Mouse (Mus musculus) limb, embryonic 15.5 days (tissue): Measurements from ENCODE around the gene 9230112D13Rik. TPM values are rescaled to one million over a fixed set of nuclear protein-coding genes. Genes with fewer than 3 reads are reported as not detected.

Source experiments
- ATAC-seq: fragments of 200-750 bp; cut with Nextera tagmentation; 2 replicates; pipeline ENCODE4 v1.8.0; 2017; ENCODE audit warnings: low read depth, moderate TSS enrichment; ENCODE audit not compliant: insufficient number of reproducible peaks, low FRiP score, low TSS enrichment
- H3K27ac ChIP-seq: fragments of 300-500 bp; sonication (generic); 2 replicates; pipeline ENCODE4 v1.5.1; 2015; ENCODE audit warnings: moderate library complexity, mild to moderate bottlenecking, inconsistent platforms
- H3K27me3 ChIP-seq: fragments of 300-500 bp; sonication (generic); 2 replicates; pipeline ENCODE4 v1.6.1; 2015; ENCODE audit warnings: inconsistent platforms
- H3K36me3 ChIP-seq: fragments of 300-500 bp; sonication (generic); 2 replicates; pipeline ENCODE4 v1.6.1; 2015; ENCODE audit warnings: inconsistent platforms
- H3K4me1 ChIP-seq: fragments of 300-500 bp; sonication (generic); 2 replicates; pipeline ENCODE4 v1.6.1; 2015; ENCODE audit warnings: inconsistent platforms
- H3K4me2 ChIP-seq: fragments of 300-500 bp; sonication (generic); 2 replicates; pipeline ENCODE4 v1.6.1; 2015; ENCODE audit warnings: mild to moderate bottlenecking, inconsistent platforms
- H3K4me3 ChIP-seq: fragments of 300-500 bp; sonication (generic); 2 replicates; pipeline ENCODE4 v1.5.1; 2015; ENCODE audit warnings: mild to moderate bottlenecking, inconsistent platforms
- H3K9ac ChIP-seq: fragments of 300-500 bp; sonication (generic); 2 replicates; pipeline ENCODE4 v1.6.1; 2015; ENCODE audit warnings: inconsistent platforms
- H3K9me3 ChIP-seq: fragments of 300-500 bp; sonication (generic); 2 replicates; pipeline ENCODE4 v1.6.1; 2016; ENCODE audit warnings: inconsistent platforms
- WGBS: fragments of 180-500 bp; shearing (Covaris S2); methylation state at CpG from one replicate; pipeline ENCODE4 v1.1.7; 2015; 5-methylcytosine and 5-hydroxymethylcytosine counted together
- polyA plus RNA-seq: library from polyadenylated mRNA; unstranded; fragments of >200 nt; fragmentation: Nextera tagmentation; extraction: Ambion mirVana; gene quantifications from 2 replicates; pipeline ENCODE4 v1.2.1, GENCODE M21; 2015

The 9230112D13Rik gene
- polyA plus RNA-seq, 1 experiment from 2014 or later: not detected

DNA sequence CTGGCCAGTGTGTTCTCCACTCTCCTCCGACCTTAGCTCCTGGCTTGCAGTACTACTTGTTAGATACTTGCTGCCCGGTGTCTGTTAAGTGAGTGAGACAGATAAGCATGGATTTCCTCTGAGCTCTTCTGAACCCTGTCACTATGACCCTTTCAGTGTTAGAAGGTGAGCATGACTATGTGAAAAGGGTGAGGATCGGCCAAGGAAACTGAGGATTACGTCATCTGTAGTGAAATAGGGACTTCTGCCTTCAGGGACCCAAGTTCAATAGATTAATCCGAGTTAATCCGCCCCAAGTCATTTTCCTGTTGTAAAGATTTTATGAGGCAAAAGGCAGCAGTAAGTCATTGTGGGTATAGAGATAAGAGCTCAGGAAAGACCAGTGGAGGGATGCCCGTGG lies 17.3 kb downstream of the 9230112D13Rik start:
- Histone ChIP-seq H3K36me3 (no peaks in the 10 kb centered on the region), H3K27ac (no peak overlapping the region), H3K27me3 (no peaks in the 10 kb centered on the region), H3K9me3 (no peaks in the 10 kb centered on the region), H3K4me2 (no peak overlapping the region), H3K4me1 (peaks cover 23% of the 10 kb centered on the region), H3K4me3 (no peak overlapping the region), H3K9ac (no peak overlapping the region)
- no peak for ATAC-seq
- 47% methylated on average over 7 of the region's 7 CpGs for WGBS

DNA sequence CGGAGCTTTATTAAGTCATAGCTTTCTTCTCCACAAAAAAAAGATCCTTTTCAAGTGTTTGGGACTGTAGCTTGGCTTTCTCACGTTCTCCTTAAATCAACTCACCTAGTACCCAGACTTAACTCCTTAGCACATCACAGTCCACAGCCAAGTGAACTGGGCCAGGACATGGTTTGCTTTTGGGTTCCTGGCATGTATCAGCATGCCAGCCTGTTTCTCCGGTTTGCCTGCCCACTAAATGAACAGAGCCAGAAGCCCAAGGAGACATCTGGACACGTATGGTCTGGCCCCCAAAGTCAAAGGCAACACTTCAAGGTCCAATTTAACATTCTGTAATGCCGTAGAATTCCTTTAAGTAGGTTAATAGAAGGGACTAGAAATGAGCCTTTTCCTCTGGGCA lies 18.2 kb downstream of the 9230112D13Rik start:
- no peak overlapping the region for H3K4me3 ChIP-seq
- no peaks in the 10 kb centered on the region for H3K9me3 ChIP-seq
- WGBS: 57% methylated on average over 5 of the region's 5 CpGs
- no peak overlapping the region for H3K9ac ChIP-seq
- no peak overlapping the region for H3K4me2 ChIP-seq
- no peaks in the 10 kb centered on the region for H3K27me3 ChIP-seq
- H3K27ac ChIP-seq: no peak overlapping the region
- H3K4me1 ChIP-seq: peaks cover 32% of the 10 kb centered on the region
- no peaks in the 10 kb centered on the region for H3K36me3 ChIP-seq
- ATAC-seq: no peak

- H3K4me3 ChIP-seq: no peak overlapping the region
- peak overlapping the region; percentile 59; the same call in 1 of the 2 replicates for H3K4me2 ChIP-seq
- 49% methylated on average over 6 of the region's 6 CpGs for WGBS
- no peak for ATAC-seq
- no peaks in the 10 kb centered on the region for H3K9me3 ChIP-seq
- no peaks in the 10 kb centered on the region for H3K27me3 ChIP-seq
- H3K4me1 ChIP-seq: peaks cover 33% of the 10 kb centered on the region
- no peak overlapping the region for H3K9ac ChIP-seq
- H3K27ac ChIP-seq: peak overlapping the region; percentile 4; the same call in 1 of the 2 replicates
- no peaks in the 10 kb centered on the region for H3K36me3 ChIP-seq
Observed at GRCm38 (mm10) chr14:34503759-34504158, 18.8 kb downstream of the 9230112D13Rik start.

DNA sequence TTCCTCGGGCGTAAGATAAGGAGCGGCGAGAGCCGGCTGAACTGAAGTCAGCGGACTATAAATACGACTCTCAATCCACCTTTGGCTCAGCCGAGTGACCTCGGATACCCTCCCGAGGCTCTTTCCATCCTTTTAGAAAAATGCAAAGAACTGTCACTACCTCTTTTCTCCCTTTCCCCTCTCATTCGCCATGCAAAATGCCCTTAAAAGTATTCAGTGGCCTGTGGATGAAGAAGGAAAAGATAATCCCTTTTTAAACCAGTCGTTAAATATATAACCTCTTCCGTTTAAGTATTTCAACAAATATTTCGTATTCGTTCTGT lies 19.3 kb downstream of the 9230112D13Rik start, which contains the start of gene Bmpr1a:
TSS of gene Bmpr1a (minus strand) at position 17 of the 323 bp plus-strand sequence.
- no peaks in the 10 kb centered on the region for H3K36me3 ChIP-seq
- peak within 1 kb of the TSS; percentile 59 for H3K4me2 ChIP-seq
- H3K4me1 ChIP-seq: peaks cover 31% of the 10 kb centered on the region
- peak within 1 kb of the TSS; percentile 99 for H3K27ac ChIP-seq
- H3K9ac ChIP-seq: peak within 1 kb of the TSS; percentile 97
- 5% methylated on average over 15 of the region's 15 CpGs for WGBS
- no peaks in the 10 kb centered on the region for H3K27me3 ChIP-seq
- H3K9me3 ChIP-seq: no peaks in the 10 kb centered on the region
- ATAC-seq: no peak
- peak within 1 kb of the TSS; percentile 87 for H3K4me3 ChIP-seq

DNA sequence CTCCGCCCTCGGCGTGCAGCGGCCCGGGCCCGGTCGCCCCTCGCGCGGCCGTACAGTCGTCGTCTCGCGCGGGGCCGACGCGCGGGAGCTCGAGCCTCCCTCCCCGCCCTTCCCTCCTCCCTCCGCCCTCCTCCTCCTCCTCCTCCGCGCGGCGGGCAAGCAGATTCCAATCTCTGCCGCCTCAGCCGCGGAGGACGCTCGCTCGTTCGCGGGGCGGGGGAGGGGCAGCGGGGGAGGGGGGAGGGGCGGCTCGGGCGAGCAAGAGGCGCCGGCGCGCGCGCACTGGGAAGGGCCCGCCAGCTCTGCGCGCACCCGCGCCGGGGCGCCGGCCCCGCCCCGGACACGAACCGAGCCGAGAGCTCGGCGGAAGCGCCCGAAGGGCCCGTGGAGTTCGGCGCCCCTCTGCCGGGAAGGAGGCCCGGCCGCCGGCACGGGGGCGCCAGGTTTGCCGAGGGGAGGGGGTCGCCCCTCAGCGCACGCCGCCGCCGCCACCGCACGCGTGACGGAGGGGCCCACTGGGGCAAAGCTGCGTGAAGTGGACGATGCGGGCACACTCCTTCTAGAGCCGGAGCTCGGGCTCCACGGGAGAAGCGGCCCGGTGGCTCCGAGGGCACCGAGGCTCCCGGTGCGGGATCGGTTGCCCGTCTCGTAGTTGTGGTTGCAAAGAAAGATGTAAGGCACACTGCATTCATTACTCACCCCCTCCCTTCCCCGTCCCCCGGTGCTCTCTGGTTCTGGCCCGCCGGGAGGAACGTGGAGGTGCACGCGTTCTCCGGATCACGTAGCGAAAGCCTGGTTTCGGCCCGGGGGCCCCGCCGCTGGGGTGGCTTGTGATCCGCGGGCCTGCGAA lies 19.9 kb downstream of the 9230112D13Rik start:
- WGBS: under 1% methylated on average over 81 of the region's 115 CpGs
- H3K36me3 ChIP-seq: no peaks in the 10 kb centered on the region
- H3K9me3 ChIP-seq: no peaks in the 10 kb centered on the region
- peak overlapping the region; percentile 87 for H3K4me3 ChIP-seq
- H3K9ac ChIP-seq: peak overlapping the region; percentile 97
- H3K27me3 ChIP-seq: no peaks in the 10 kb centered on the region
- H3K27ac ChIP-seq: peak overlapping the region; percentile 99
- H3K4me1 ChIP-seq: peaks cover 27% of the 10 kb centered on the region
- ATAC-seq: peak; percentile 87
- H3K4me2 ChIP-seq: peak overlapping the region; percentile 59

GRCm38 (mm10) chr14:34501804-34502474 lies 20.7 kb downstream of the 9230112D13Rik start:
- Histone ChIP-seq H3K4me1 (peaks cover 30% of the 10 kb centered on the region), H3K4me2 (peak overlapping the region; percentile 43), H3K36me3 (no peaks in the 10 kb centered on the region), H3K9ac (peak overlapping the region; percentile 97), H3K27me3 (no peaks in the 10 kb centered on the region), H3K27ac (peak overlapping the region; percentile 99), H3K9me3 (no peaks in the 10 kb centered on the region), H3K4me3 (peak overlapping the region; percentile 87)
- peak; percentile 52; the same call in 1 of the 2 replicates for ATAC-seq
- under 1% methylated on average over 75 of the region's 77 CpGs for WGBS

DNA sequence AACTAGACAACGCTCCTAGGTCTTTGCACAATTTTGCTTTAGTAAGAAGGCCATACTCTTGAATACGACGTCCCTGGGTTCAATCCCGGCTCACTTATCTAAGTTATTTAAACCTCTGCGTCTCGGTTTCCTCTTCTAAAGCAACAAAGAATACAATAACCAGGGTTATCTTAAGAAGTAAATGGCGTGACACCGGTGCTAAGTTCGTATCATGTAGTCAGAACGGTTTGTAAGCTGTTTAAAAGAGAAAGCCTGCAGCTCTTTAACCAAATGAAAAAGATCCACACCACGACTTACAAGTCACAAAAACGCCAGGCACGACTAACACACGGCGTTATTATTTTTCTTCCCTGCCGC lies 21.2 kb downstream of the 9230112D13Rik start:
- no peaks in the 10 kb centered on the region for H3K36me3 ChIP-seq
- peak overlapping the region; percentile 97 for H3K9ac ChIP-seq
- H3K27ac ChIP-seq: peak overlapping the region; percentile 99
- peaks cover 30% of the 10 kb centered on the region for H3K4me1 ChIP-seq
- peak overlapping the region; percentile 87 for H3K4me3 ChIP-seq
- H3K4me2 ChIP-seq: peak overlapping the region; percentile 43
- WGBS: under 1% methylated on average over 16 of the region's 16 CpGs
- no peaks in the 10 kb centered on the region for H3K9me3 ChIP-seq
- ATAC-seq: no peak
- no peaks in the 10 kb centered on the region for H3K27me3 ChIP-seq

DNA sequence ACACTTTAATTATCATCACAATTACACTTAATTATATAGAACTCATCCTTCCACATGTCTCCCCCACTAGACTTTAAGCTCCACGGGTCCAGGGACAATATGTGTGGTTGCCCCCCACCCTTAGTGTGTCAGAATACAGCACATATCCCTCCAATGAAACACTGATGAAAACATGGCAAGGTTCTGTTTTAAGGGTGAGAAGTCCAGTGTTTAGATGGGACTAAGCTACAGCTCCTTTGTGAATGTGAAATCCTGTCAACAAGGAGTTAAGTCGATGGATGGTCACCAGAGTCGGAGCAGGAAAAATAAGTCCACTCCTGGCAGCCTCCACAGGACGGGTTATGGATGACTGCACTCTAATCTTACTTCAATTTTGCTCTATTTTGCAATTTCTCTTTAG lies 22.3 kb downstream of the 9230112D13Rik start:
- H3K27ac ChIP-seq: no peak overlapping the region
- no peaks in the 10 kb centered on the region for H3K36me3 ChIP-seq
- 13% methylated on average over 4 of the region's 4 CpGs for WGBS
- no peaks in the 10 kb centered on the region for H3K27me3 ChIP-seq
- H3K4me3 ChIP-seq: peak overlapping the region; percentile 87
- peaks cover 38% of the 10 kb centered on the region for H3K4me1 ChIP-seq
- no peak for ATAC-seq
- peak overlapping the region; percentile 43 for H3K4me2 ChIP-seq
- no peaks in the 10 kb centered on the region for H3K9me3 ChIP-seq
- no peak overlapping the region for H3K9ac ChIP-seq

GRCm38 (mm10) chr14:34499664-34500063 lies 22.9 kb downstream of the 9230112D13Rik start:
- H3K27me3 ChIP-seq: no peaks in the 10 kb centered on the region
- no peaks in the 10 kb centered on the region for H3K36me3 ChIP-seq
- ATAC-seq: no peak
- H3K27ac ChIP-seq: no peak overlapping the region
- H3K4me1 ChIP-seq: peaks cover 38% of the 10 kb centered on the region
- 53% methylated on average over 4 of the region's 4 CpGs for WGBS
- no peaks in the 10 kb centered on the region for H3K9me3 ChIP-seq
- no peak overlapping the region for H3K9ac ChIP-seq
- H3K4me2 ChIP-seq: peak overlapping the region; percentile 43; the same call in 1 of the 2 replicates
- no peak overlapping the region for H3K4me3 ChIP-seq

DNA sequence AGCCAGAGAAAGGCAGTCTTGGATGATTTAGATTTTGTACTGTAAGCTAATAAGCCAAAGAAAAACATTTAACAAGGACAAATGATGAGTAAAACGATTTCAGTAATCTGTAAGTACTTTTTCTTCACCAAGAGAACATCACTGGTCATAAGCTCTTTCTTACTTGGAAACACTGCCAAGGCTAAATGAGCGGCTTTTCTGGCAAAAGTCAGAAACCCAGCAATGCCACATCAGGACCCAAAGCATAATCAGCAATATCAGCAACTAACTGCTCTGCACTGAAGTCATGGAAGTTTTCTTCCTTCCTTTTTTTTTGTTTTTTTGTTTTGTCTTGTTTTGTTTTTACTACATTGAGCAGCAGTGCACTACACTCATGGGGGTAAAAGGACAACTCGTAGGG lies 25.3 kb downstream of the 9230112D13Rik start:
- Histone ChIP-seq H3K9ac (no peak overlapping the region), H3K4me3 (no peak overlapping the region), H3K4me1 (peaks cover 31% of the 10 kb centered on the region), H3K4me2 (no peak overlapping the region), H3K27ac (no peak overlapping the region), H3K36me3 (no peaks in the 10 kb centered on the region), H3K27me3 (no peaks in the 10 kb centered on the region), H3K9me3 (no peaks in the 10 kb centered on the region)
- WGBS: 65% methylated on average over 3 of the region's 3 CpGs
- ATAC-seq: no peak

GRCm38 (mm10) chr14:34493682-34494081 lies 28.9 kb downstream of the 9230112D13Rik start:
- no peak overlapping the region for H3K9ac ChIP-seq
- no peaks in the 10 kb centered on the region for H3K36me3 ChIP-seq
- no peak overlapping the region for H3K27ac ChIP-seq
- ATAC-seq: no peak
- H3K4me2 ChIP-seq: no peak overlapping the region
- peaks cover 19% of the 10 kb centered on the region for H3K4me1 ChIP-seq
- H3K27me3 ChIP-seq: no peaks in the 10 kb centered on the region
- H3K9me3 ChIP-seq: no peaks in the 10 kb centered on the region
- no peak overlapping the region for H3K4me3 ChIP-seq
- WGBS: 91% methylated on average over 3 of the region's 3 CpGs

GRCm38 (mm10) chr14:34492688-34493087 lies 29.9 kb downstream of the 9230112D13Rik start:
- Histone ChIP-seq H3K4me1 (peaks cover 19% of the 10 kb centered on the region), H3K27me3 (no peaks in the 10 kb centered on the region), H3K4me3 (no peak overlapping the region), H3K9me3 (no peaks in the 10 kb centered on the region), H3K36me3 (no peaks in the 10 kb centered on the region), H3K27ac (no peak overlapping the region), H3K9ac (no peak overlapping the region), H3K4me2 (no peak overlapping the region)
- 76% methylated on average over 2 of the region's 2 CpGs for WGBS
- no peak for ATAC-seq
